In the genomic region with DNA sequence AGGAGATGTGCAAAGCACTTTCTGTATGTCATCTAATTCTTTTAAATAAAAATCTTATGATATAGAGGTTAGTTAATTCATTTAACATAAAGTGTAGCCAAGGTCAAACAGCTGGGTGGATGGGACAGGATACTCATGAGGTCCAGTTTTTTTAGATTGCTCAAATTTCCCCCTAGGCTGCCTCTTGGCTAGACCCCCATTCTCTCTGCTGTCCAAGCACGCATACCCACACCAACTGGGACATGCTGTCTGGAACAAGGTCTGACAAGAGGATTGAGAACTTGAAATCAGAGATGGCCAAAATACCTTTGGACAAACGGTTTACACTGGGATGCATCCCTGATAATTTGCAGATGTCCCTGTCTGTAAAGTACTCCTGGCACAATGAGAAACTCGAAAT, we compare ENCODE assay signal across 7 mouse cellular contexts.
A peak's percentile ranks its signal among the peaks of the same experiment; 100 is the strongest.
DNase-seq lines count a peak whose midpoint lies in the region; ATAC-seq lines count a peak whose summit lies in the region.

No protein-coding gene starts in this region.

- no peaks in the 10 kb centered on the region for H3K27me3 ChIP-seq in lung, embryonic 16.5 days (ENCODE audit: control insufficient read depth, insufficient read depth, low read depth, low read length)
- H3K27me3 ChIP-seq in forebrain, embryonic 13.5 days = no peaks in the 10 kb centered on the region
- no peaks in the 10 kb centered on the region; the same call in 1 of the 2 replicates for H3K27me3 ChIP-seq in limb, embryonic 12.5 days
- H3K27me3 ChIP-seq in stomach, embryonic 14.5 days (ENCODE audit: control insufficient read depth, insufficient read depth, low read length) = no peaks in the 10 kb centered on the region

- no peak for ATAC-seq in lung, embryonic 16.5 days (ENCODE audit: low read depth)
- no peak for ATAC-seq in forebrain, embryonic 13.5 days
- no peak for ATAC-seq in limb, embryonic 12.5 days (ENCODE audit: insufficient number of reproducible peaks, insufficient read depth, low FRiP score, low TSS enrichment, low read depth)
- ATAC-seq in stomach, embryonic 14.5 days (ENCODE audit: insufficient number of reproducible peaks, insufficient read depth, low FRiP score, low read depth) = no peak

- WGBS in lung, embryonic 16.5 days = 61% methylated on average over 3 of the region's 3 CpGs
- WGBS in forebrain, embryonic 13.5 days = 68% methylated on average over 3 of the region's 3 CpGs
- whole genome bisulfite sequencing in limb, embryonic 12.5 days = 59% methylated on average over 3 of the region's 3 CpGs
- 64% methylated on average over 3 of the region's 3 CpGs for WGBS in stomach, embryonic 14.5 days

- no peak for DNase-seq in lung, postnatal 4 days
- no peak for DNase-seq in adrenal gland, postnatal 14 days
- no peak for DNase-seq in testis, postnatal 10 days (ENCODE audit: low spot score)

- peaks cover 6% of the 10 kb centered on the region for H3K4me1 ChIP-seq in lung, embryonic 16.5 days (replicated peaks; ENCODE audit: control insufficient read depth, insufficient read depth, low read length)
- peaks cover 12% of the 10 kb centered on the region for H3K4me1 ChIP-seq in forebrain, embryonic 13.5 days
- H3K4me1 ChIP-seq in limb, embryonic 12.5 days (replicated peaks) = peaks cover 11% of the 10 kb centered on the region
- H3K4me1 ChIP-seq in stomach, embryonic 14.5 days (ENCODE audit: control insufficient read depth, insufficient read depth, low read length) = 0 out of 2 replicates have a peak, but pooled peaks cover 5% of the 10 kb centered on the region

- no peak overlapping the region for H3K4me3 ChIP-seq in lung, embryonic 16.5 days (ENCODE audit: low read length)
- peak overlapping the region; percentile 65; the same call in 1 of the 2 replicates for H3K4me3 ChIP-seq in forebrain, embryonic 13.5 days
- peak overlapping the region; percentile 73; the same call in 1 of the 2 replicates for H3K4me3 ChIP-seq in limb, embryonic 12.5 days (replicated peaks)
- 0 out of 2 replicates have a peak overlapping the region, but pooled peaks have one; percentile 65 for H3K4me3 ChIP-seq in stomach, embryonic 14.5 days (ENCODE audit: low read depth, low read length)

- no peaks in the 10 kb centered on the region for H3K36me3 ChIP-seq in lung, embryonic 16.5 days (ENCODE audit: control insufficient read depth, insufficient read depth, low read length)
- no peaks in the 10 kb centered on the region for H3K36me3 ChIP-seq in forebrain, embryonic 13.5 days (ENCODE audit: poor library complexity, severe bottlenecking)
- H3K36me3 ChIP-seq in limb, embryonic 12.5 days = no peaks in the 10 kb centered on the region
- no peaks in the 10 kb centered on the region for H3K36me3 ChIP-seq in stomach, embryonic 14.5 days (ENCODE audit: control insufficient read depth, insufficient read depth, low read length)

- H3K9me3 ChIP-seq in lung, embryonic 16.5 days (ENCODE audit: control insufficient read depth, low read length) = no peaks in the 10 kb centered on the region
- H3K9me3 ChIP-seq in forebrain, embryonic 13.5 days (replicated peaks) = no peaks in the 10 kb centered on the region
- H3K9me3 ChIP-seq in limb, embryonic 12.5 days = no peaks in the 10 kb centered on the region
- no peaks in the 10 kb centered on the region for H3K9me3 ChIP-seq in stomach, embryonic 14.5 days (ENCODE audit: control insufficient read depth, low read depth, low read length)

- H3K9ac ChIP-seq in lung, embryonic 16.5 days (ENCODE audit: low read length) = no peak overlapping the region
- peak overlapping the region; percentile 65 for H3K9ac ChIP-seq in forebrain, embryonic 13.5 days
- H3K9ac ChIP-seq in limb, embryonic 12.5 days (replicated peaks) = no peak overlapping the region
- no peak overlapping the region for H3K9ac ChIP-seq in stomach, embryonic 14.5 days (replicated peaks; ENCODE audit: low read depth, low read length)

- peak overlapping the region; percentile 74 for H3K4me2 ChIP-seq in lung, embryonic 16.5 days (ENCODE audit: low read depth, low read length)
- H3K4me2 ChIP-seq in forebrain, embryonic 13.5 days = peak overlapping the region; percentile 65
- peak overlapping the region; percentile 75 for H3K4me2 ChIP-seq in limb, embryonic 12.5 days
- peak overlapping the region; percentile 69 for H3K4me2 ChIP-seq in stomach, embryonic 14.5 days (replicated peaks; ENCODE audit: low read depth, low read length)

- H3K27ac ChIP-seq in lung, embryonic 16.5 days (ENCODE audit: low read length) = no peak overlapping the region
- H3K27ac ChIP-seq in forebrain, embryonic 13.5 days = peak overlapping the region; percentile 58; the same call in 1 of the 2 replicates
- peak overlapping the region; percentile 29; the same call in 1 of the 2 replicates for H3K27ac ChIP-seq in limb, embryonic 12.5 days
- H3K27ac ChIP-seq in stomach, embryonic 14.5 days (ENCODE audit: low read length) = no peak overlapping the region

Comparison
In these comparisons a context has a peak if more than half of its experiments do, and no peak if none do; other contexts are left out.
1. H3K27ac ChIP-seq: peak in forebrain, embryonic 13.5 days (single experiment) and limb, embryonic 12.5 days (single experiment); none in lung, embryonic 16.5 days (single experiment) and stomach, embryonic 14.5 days (single experiment).
2. Peak in every context shown above with its lines, with median percentiles within 50 percentile points of each other: H3K4me2 ChIP-seq.